Mouse (Mus musculus) neural tube, embryonic 14.5 days (tissue): Measurements from ENCODE around the gene Pin1rt1. TPM values are rescaled to one million over a fixed set of nuclear protein-coding genes. Genes with fewer than 3 reads are reported as not detected.

Source experiments
- ATAC-seq: fragments of 200-750 bp; cut with Nextera tagmentation; 2 replicates; pipeline ENCODE4 v1.8.0; 2017; ENCODE audit warnings: low read depth, mild to moderate bottlenecking, moderate TSS enrichment, moderate library complexity
- H3K27ac ChIP-seq: fragments of 300-500 bp; sonication (generic); 2 replicates; pipeline ENCODE4 v1.5.1; 2014; ENCODE audit warnings: low read depth, mild to moderate bottlenecking, control low read depth, low read length, moderate library complexity, mixed read lengths
- H3K27me3 ChIP-seq: fragments of 300-500 bp; sonication (generic); 2 replicates; pipeline ENCODE4 v1.6.1; 2014; ENCODE audit warnings: low read length; ENCODE audit not compliant: control insufficient read depth, insufficient read depth
- H3K36me3 ChIP-seq: fragments of 300-500 bp; sonication (generic); 2 replicates; pipeline ENCODE4 v1.6.1; 2014; ENCODE audit warnings: low read length, mixed read lengths; ENCODE audit not compliant: control insufficient read depth, insufficient read depth
- H3K4me1 ChIP-seq: fragments of 300-500 bp; sonication (generic); 2 replicates; pipeline ENCODE4 v1.6.1; 2014; ENCODE audit warnings: low read length; ENCODE audit not compliant: control insufficient read depth, insufficient read depth
- H3K4me2 ChIP-seq: fragments of 300-500 bp; sonication (generic); 2 replicates; pipeline ENCODE4 v1.6.1; 2014; ENCODE audit warnings: mild to moderate bottlenecking, low read depth, low read length, control low read depth
- H3K4me3 ChIP-seq: fragments of 300-500 bp; sonication (generic); 2 replicates; pipeline ENCODE4 v1.5.1; 2014; ENCODE audit warnings: low read depth, low read length, control low read depth, mixed read lengths
- H3K9ac ChIP-seq: fragments of 300-500 bp; sonication (generic); replicated peaks from 2 replicates; pipeline ENCODE4 v1.6.1; 2014; ENCODE audit warnings: low read depth, mild to moderate bottlenecking, control low read depth, low read length, mixed read lengths
- H3K9me3 ChIP-seq: fragments of 300-500 bp; sonication (generic); 2 replicates; pipeline ENCODE4 v1.6.1; 2016; ENCODE audit warnings: low read length; ENCODE audit not compliant: control insufficient read depth
- WGBS: fragments of 180-500 bp; shearing (Covaris S2); extraction: QIAGEN DNeasy Blood & Tissue Kit; methylation state at CpG from one replicate; pipeline ENCODE4 v1.1.7; 2014; 5-methylcytosine and 5-hydroxymethylcytosine counted together
- polyA plus RNA-seq: library from polyadenylated mRNA; unstranded; fragments of >200 nt; fragmentation: Nextera tagmentation; extraction: Ambion mirVana; gene quantifications from 2 replicates; pipeline ENCODE4 v1.2.1, GENCODE M21; 2014

Gene Pin1rt1
- polyA plus RNA-seq, 1 experiment from 2014 or later, result 0.29 TPM

GRCm38 (mm10) chr2:104704355-104704754 lies 11.8 kb downstream of the Pin1rt1 start:
- no peak overlapping the region for H3K27ac ChIP-seq
- 83% methylated on average over 3 of the region's 3 CpGs for WGBS
- no peak for ATAC-seq

GRCm38 (mm10) chr2:104703158-104703557 lies 13.0 kb downstream of the Pin1rt1 start:
- no peak for ATAC-seq
- H3K9ac ChIP-seq, result no peak overlapping the region
- no peak overlapping the region for H3K27ac ChIP-seq
- no peaks in the 10 kb centered on the region for H3K4me1 ChIP-seq
- H3K4me2 ChIP-seq, result no peak overlapping the region
- H3K27me3 ChIP-seq, result no peaks in the 10 kb centered on the region
- peaks cover 9% of the 10 kb centered on the region; the same call in 1 of the 2 replicates for H3K36me3 ChIP-seq
- 64% methylated on average over 3 of the region's 3 CpGs for WGBS
- H3K9me3 ChIP-seq, result no peaks in the 10 kb centered on the region
- no peak overlapping the region for H3K4me3 ChIP-seq

More at GRCm38 (mm10) chr2:104704355-104704754, 11.8 kb downstream of the Pin1rt1 start:
- Histone ChIP-seq H3K4me2 (no peak overlapping the region), H3K36me3 (peaks cover 9% of the 10 kb centered on the region; the same call in 1 of the 2 replicates), H3K4me1 (no peaks in the 10 kb centered on the region), H3K27me3 (no peaks in the 10 kb centered on the region), H3K9ac (no peak overlapping the region), H3K9me3 (no peaks in the 10 kb centered on the region), H3K4me3 (no peak overlapping the region)

DNA sequence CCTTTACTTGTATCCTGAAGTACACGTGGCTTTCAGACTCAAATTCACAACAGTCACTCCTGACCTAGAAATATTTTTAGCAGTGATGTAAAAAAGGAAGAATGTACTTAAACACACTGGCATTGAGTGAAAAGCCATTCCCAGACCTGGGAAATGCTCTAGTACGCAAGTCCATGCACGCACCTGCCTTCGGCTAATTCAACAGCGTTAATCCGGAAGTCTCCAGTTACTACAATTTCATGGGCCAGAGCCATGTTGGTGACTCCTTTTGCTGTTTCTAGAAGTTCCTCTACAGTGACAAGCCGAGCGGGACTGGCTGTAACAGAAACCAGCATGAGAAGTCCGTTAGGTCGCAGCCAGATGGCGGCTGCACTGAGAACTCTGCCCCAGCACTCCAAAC lies 16.5 kb downstream of the Pin1rt1 start:
- H3K4me3 ChIP-seq, result no peak overlapping the region
- H3K36me3 ChIP-seq, result peaks cover 4% of the 10 kb centered on the region; the same call in 1 of the 2 replicates
- ATAC-seq, result no peak
- WGBS, result 88% methylated on average over 11 of the region's 11 CpGs
- H3K9me3 ChIP-seq, result no peaks in the 10 kb centered on the region
- H3K27me3 ChIP-seq, result no peaks in the 10 kb centered on the region
- no peaks in the 10 kb centered on the region for H3K4me1 ChIP-seq
- no peak overlapping the region for H3K27ac ChIP-seq
- H3K4me2 ChIP-seq, result no peak overlapping the region
- no peak overlapping the region for H3K9ac ChIP-seq

DNA sequence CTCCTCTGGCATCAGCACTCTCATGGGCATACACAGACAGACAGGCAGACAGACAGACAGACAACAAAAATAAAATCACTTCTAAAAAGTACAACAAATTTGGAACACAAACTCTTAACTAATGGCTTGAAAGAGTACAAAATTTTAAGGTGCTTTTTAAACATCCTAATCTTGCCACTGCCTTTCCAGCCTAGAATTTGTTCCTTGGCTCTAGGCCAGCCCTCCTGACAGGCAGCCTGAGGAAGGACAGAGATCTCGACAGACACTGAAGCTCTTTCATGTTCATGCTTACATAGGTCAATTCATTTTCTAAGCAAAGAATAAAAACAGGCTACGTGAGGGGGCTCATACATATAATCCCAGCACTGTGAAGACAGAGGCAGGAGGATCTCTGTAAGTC lies 23.6 kb downstream of the Pin1rt1 start:
- H3K9ac ChIP-seq, result no peak overlapping the region
- no peak overlapping the region for H3K27ac ChIP-seq
- no peaks in the 10 kb centered on the region for H3K36me3 ChIP-seq
- H3K4me1 ChIP-seq, result no peaks in the 10 kb centered on the region
- 78% methylated on average over 2 of the region's 2 CpGs for WGBS
- no peak overlapping the region for H3K4me3 ChIP-seq
- no peaks in the 10 kb centered on the region for H3K27me3 ChIP-seq
- no peak overlapping the region for H3K4me2 ChIP-seq
- no peak for ATAC-seq
- H3K9me3 ChIP-seq, result no peaks in the 10 kb centered on the region

- Histone ChIP-seq H3K4me1 (no peaks in the 10 kb centered on the region), H3K36me3 (no peaks in the 10 kb centered on the region), H3K27ac (no peak overlapping the region), H3K27me3 (no peaks in the 10 kb centered on the region), H3K9ac (no peak overlapping the region), H3K4me3 (no peak overlapping the region), H3K4me2 (no peak overlapping the region), H3K9me3 (no peaks in the 10 kb centered on the region)
- WGBS, result 87% methylated on average over 4 of the region's 4 CpGs
- ATAC-seq, result no peak
Observed at GRCm38 (mm10) chr2:104690720-104691119, 25.5 kb downstream of the Pin1rt1 start.

DNA sequence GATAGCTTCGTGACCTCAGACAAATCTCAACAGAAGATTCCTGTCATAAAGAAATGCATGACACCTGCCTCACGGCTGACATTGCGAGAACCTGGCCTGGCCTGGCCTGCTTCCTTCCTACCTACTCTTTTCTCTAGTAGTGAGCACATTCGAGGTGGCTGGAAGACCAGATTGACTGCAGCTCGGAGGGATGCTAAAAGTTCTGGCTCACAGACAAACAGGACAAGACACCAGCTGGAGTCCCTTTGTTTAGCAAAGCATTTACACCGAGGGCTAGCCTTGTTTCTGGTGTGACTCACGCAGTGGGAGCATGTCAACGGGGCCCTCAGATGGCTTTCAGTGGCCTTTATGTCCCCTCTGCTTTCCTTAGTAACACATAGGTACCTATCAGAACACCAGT lies 27.5 kb downstream of the Pin1rt1 start:
- H3K9me3 ChIP-seq, result no peaks in the 10 kb centered on the region
- no peaks in the 10 kb centered on the region for H3K4me1 ChIP-seq
- WGBS, result 68% methylated on average over 8 of the region's 8 CpGs
- H3K9ac ChIP-seq, result no peak overlapping the region
- H3K4me3 ChIP-seq, result no peak overlapping the region
- no peak overlapping the region for H3K4me2 ChIP-seq
- ATAC-seq, result no peak
- H3K36me3 ChIP-seq, result peaks cover 5% of the 10 kb centered on the region; the same call in 1 of the 2 replicates
- H3K27me3 ChIP-seq, result no peaks in the 10 kb centered on the region
- no peak overlapping the region for H3K27ac ChIP-seq

- no peaks in the 10 kb centered on the region for H3K27me3 ChIP-seq
- no peaks in the 10 kb centered on the region for H3K9me3 ChIP-seq
- H3K9ac ChIP-seq, result no peak overlapping the region
- H3K27ac ChIP-seq, result no peak overlapping the region
- H3K4me1 ChIP-seq, result no peaks in the 10 kb centered on the region
- H3K36me3 ChIP-seq, result peaks cover 6% of the 10 kb centered on the region; the same call in 1 of the 2 replicates
- WGBS, result 86% methylated on average over 3 of the region's 3 CpGs
- ATAC-seq, result no peak
- no peak overlapping the region for H3K4me3 ChIP-seq
- no peak overlapping the region for H3K4me2 ChIP-seq
Observed at GRCm38 (mm10) chr2:104688321-104688720, 27.9 kb downstream of the Pin1rt1 start.

DNA sequence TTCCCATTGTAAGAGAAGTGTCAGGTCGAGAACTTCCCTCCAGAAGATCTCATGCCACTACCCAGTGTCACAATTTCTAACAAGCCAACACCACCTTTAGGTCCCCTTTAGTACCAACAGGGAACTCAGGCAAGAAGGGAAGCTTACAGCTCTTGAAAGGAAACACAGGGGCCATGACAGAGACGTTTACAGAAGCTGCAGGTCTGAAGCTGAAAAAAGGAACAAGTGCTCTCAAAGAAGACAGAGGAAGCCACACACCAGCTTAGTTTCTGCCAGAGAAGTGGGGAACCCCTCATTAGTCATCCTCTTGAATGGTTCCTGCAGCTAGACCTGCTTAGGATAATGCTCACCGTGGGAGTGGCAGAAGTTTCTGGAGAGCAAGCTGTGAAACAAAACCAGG lies 28.9 kb downstream of the Pin1rt1 start:
- H3K4me3 ChIP-seq, result no peak overlapping the region
- H3K27ac ChIP-seq, result no peak overlapping the region
- H3K36me3 ChIP-seq, result peaks cover 6% of the 10 kb centered on the region; the same call in 1 of the 2 replicates
- no peak for ATAC-seq
- no peak overlapping the region for H3K4me2 ChIP-seq
- no peak overlapping the region for H3K9ac ChIP-seq
- H3K4me1 ChIP-seq, result no peaks in the 10 kb centered on the region
- H3K9me3 ChIP-seq, result no peaks in the 10 kb centered on the region
- WGBS, result 83% methylated on average over 3 of the region's 3 CpGs
- H3K27me3 ChIP-seq, result no peaks in the 10 kb centered on the region

GRCm38 (mm10) chr2:104685418-104685817 lies 30.8 kb downstream of the Pin1rt1 start:
- Histone ChIP-seq H3K4me3 (no peak overlapping the region), H3K9ac (no peak overlapping the region), H3K27ac (no peak overlapping the region), H3K36me3 (peaks cover 9% of the 10 kb centered on the region; the same call in 1 of the 2 replicates), H3K4me1 (no peaks in the 10 kb centered on the region), H3K9me3 (no peaks in the 10 kb centered on the region), H3K4me2 (no peak overlapping the region), H3K27me3 (no peaks in the 10 kb centered on the region)
- ATAC-seq, result peak; percentile 93
- 7% methylated on average over 13 of the region's 13 CpGs for WGBS
